Comparison of ENCODE assay signal across 7 mouse cellular contexts in the genomic region with DNA sequence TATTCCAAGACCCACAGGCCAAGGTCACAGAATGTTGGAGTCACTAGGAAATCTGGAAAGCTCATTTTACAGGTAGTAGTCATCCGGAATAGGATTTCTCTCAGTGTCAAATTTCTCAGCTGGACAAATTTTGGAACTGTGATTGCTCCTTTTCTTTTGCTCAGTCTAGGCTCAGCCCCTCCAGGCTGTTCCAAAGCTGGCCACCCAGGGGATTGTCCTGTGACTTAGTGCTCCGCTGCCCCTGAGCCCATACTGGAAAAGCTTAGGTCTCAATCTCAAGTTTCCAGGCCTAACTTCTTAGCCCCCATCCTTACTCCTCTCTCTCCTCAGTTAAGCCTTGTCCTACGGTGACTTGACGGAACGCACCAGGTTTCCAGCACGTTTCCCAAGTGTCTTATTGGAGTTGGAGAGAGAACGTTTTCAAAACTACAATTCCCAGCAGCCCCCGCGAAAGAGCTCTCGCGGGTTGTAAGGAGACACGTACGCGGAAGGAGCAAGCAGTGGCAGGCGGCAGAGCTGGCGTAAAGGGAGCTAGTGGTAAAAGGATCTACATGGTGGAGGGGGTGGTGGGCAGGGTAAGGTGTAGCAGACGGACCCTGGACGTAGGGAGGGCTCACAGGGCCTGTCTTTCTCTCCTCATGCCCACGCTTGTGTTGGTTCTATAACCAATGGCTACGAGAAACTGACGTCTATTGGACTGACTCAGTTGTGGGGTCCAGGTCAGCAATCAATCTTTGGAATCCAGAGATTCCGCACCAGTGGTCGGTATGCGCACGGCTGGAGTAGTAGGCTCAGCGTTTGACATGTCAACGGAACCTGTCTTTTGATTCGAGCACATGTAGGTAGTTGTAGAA. TPM values are rescaled to one million over a fixed set of nuclear protein-coding genes. Genes with fewer than 3 reads are reported as not detected.
DNase-seq lines count a peak whose midpoint lies in the region; ATAC-seq lines count a peak whose summit lies in the region.

Gene Gmppa (plus strand): TSS at position 456 of the 854 bp plus-strand sequence.

- intact Hi-C loops in gastrocnemius, postnatal 36 days (cut with DNase I), result no loop called here
- intact Hi-C loops in left cerebral cortex, postnatal 14 days (cut with DNase I), result no loop called here

- H3K4me3 ChIP-seq in intestine, embryonic 14.5 days (ENCODE audit: low read depth, low read length), result peak within 1 kb of the TSS; percentile 67

- no peaks in the 10 kb centered on the region for H3K9me3 ChIP-seq in intestine, embryonic 14.5 days (ENCODE audit: control insufficient read depth, low read length)

- H3K27ac ChIP-seq in intestine, embryonic 14.5 days (ENCODE audit: low read depth), result peak within 1 kb of the TSS; percentile 18; the same call in 1 of the 2 replicates

- peak within 1 kb of the TSS; percentile 68 for H3K4me2 ChIP-seq in intestine, embryonic 14.5 days (ENCODE audit: low read length)

- H3K27me3 ChIP-seq in intestine, embryonic 14.5 days (replicated peaks; ENCODE audit: control insufficient read depth, insufficient read depth, low read length), result no peaks in the 10 kb centered on the region

- 0 out of 2 replicates have a peak, but pooled peaks cover 12% of the 10 kb centered on the region for H3K36me3 ChIP-seq in intestine, embryonic 14.5 days (ENCODE audit: control insufficient read depth, insufficient read depth, low read length)

- ATAC-seq in intestine, embryonic 14.5 days (replicated peaks; ENCODE audit: low FRiP score, low TSS enrichment, low read depth), result peak; percentile 70
- ATAC-seq in megakaryocyte-erythroid progenitor cell, adult 5-6 weeks (replicated peaks; ENCODE audit: low FRiP score, low TSS enrichment, poor library complexity, severe bottlenecking), result peak; percentile 97

- H3K9ac ChIP-seq in intestine, embryonic 14.5 days (ENCODE audit: low read length), result peak within 1 kb of the TSS; percentile 66

- peak; percentile 87 for DNase-seq in adrenal gland, adult 2 months
- DNase-seq in embryo, embryonic 10.5 days (ENCODE audit: low spot score), result peak; percentile 96
- peak; percentile 73 for DNase-seq in gastrocnemius, postnatal 36 days
- peak; percentile 91 for DNase-seq in intestine, embryonic 14.5 days (ENCODE audit: low spot score)
- peak; percentile 84 to 86 for DNase-seq in left cerebral cortex, postnatal 14 days (ENCODE audit: low spot score in 2 of 2)
- peak; percentile 73 to 86 for DNase-seq in right cerebral cortex, postnatal 36 days (ENCODE audit: low spot score in 2 of 2)

- whole genome bisulfite sequencing in intestine, embryonic 14.5 days, result 5% methylated on average over 28 of the region's 28 CpGs

- H3K4me1 ChIP-seq in intestine, embryonic 14.5 days (replicated peaks; ENCODE audit: control insufficient read depth, insufficient read depth, low read length), result peaks cover 10% of the 10 kb centered on the region

RNA-seq across cellular contexts. Expression of gene Gmppa, which starts in this region (rescaled TPM):
- 10 to 100 TPM; 69.1 to 77.7 TPM for total RNA-seq in adrenal gland, adult 2 months (2021)
- 137 and 189 TPM in 2 replicates for polyA plus RNA-seq in adrenal gland, adult 2 months (2012; rRNA removed)
- total RNA-seq in gastrocnemius, postnatal 36 days (2021), result 10 to 100 TPM; 35.4 to 35.5 TPM
- 69.4 and 72.1 TPM in 2 replicates for polyA plus RNA-seq in intestine, embryonic 14.5 days (2014; fragmentation: Nextera tagmentation; extraction: Ambion mirVana)
- total RNA-seq in left cerebral cortex, postnatal 14 days (2021), result 10 to 100 TPM; 54.2 to 61.2 TPM
- total RNA-seq in megakaryocyte-erythroid progenitor cell, adult 5-6 weeks (2014; fragmentation: Nextera tagmentation), result 70.3 and 92.5 TPM in 2 replicates
- 35.0 and 52.6 TPM in 2 replicates for total RNA-seq in megakaryocyte-erythroid progenitor cell, adult 5-6 weeks (2017)

Comparison
In these comparisons a context has a peak if more than half of its experiments do, and no peak if none do; other contexts are left out.
1. Peak in every context shown above with its lines: DNase-seq, ATAC-seq, H3K4me3 ChIP-seq and H3K27ac ChIP-seq.